Mouse (Mus musculus) heart, embryonic 14.5 days (tissue): ENCODE results near the gene Fgfr2. TPM values are rescaled to one million over a fixed set of nuclear protein-coding genes. Genes with fewer than 3 reads are reported as not detected.
A peak's percentile ranks its signal among the peaks of the same experiment; 100 is the strongest.

Source experiments
- ATAC-seq: fragments of 200-750 bp; cut with Nextera tagmentation; 2 replicates; pipeline ENCODE4 v1.8.0; 2017; ENCODE audit warnings: low read depth, moderate TSS enrichment; ENCODE audit not compliant: insufficient number of reproducible peaks, insufficient read depth, low FRiP score
- H3K27ac ChIP-seq, 2 experiments: fragments of 200-500 bp in 1 of 2; fragments of 300-500 bp in 1 of 2; sonication (generic) in 1 of 2; replicated peaks in 1 of 2; 2 replicates each; pipeline ENCODE4 v1.5.1; 2012 to 2014; ENCODE audit warnings: low read depth in 2 of 2, low read length in 2 of 2, control low read depth in 1 of 2, mild to moderate bottlenecking in 1 of 2, mixed read lengths in 1 of 2; ENCODE audit not compliant: control insufficient read depth in 1 of 2, insufficient read depth in 1 of 2
- H3K27me3 ChIP-seq: fragments of 300-500 bp; sonication (generic); 2 replicates; pipeline ENCODE4 v1.6.1; 2014; ENCODE audit warnings: mild to moderate bottlenecking, low read length, control low read depth; ENCODE audit not compliant: control insufficient read depth, insufficient read depth
- H3K36me3 ChIP-seq: fragments of 300-500 bp; sonication (generic); 2 replicates; pipeline ENCODE4 v1.6.1; 2014; ENCODE audit warnings: mild to moderate bottlenecking, control low read depth, low read length, mixed read lengths; ENCODE audit not compliant: control insufficient read depth, insufficient read depth
- H3K4me1 ChIP-seq, 2 experiments: fragments of 200-500 bp in 1 of 2; fragments of 300-500 bp in 1 of 2; sonication (generic) in 1 of 2; 2 replicates each; pipeline ENCODE4 v1.6.1; 2012 to 2014; ENCODE audit warnings: low read length in 2 of 2, control low read depth in 1 of 2, mixed read lengths in 1 of 2; ENCODE audit not compliant: control insufficient read depth in 2 of 2, insufficient read depth in 2 of 2
- H3K4me2 ChIP-seq: fragments of 300-500 bp; sonication (generic); 2 replicates; pipeline ENCODE4 v1.6.1; 2014; ENCODE audit warnings: mild to moderate bottlenecking, low read length
- H3K4me3 ChIP-seq, 2 experiments: fragments of 200-500 bp in 1 of 2; fragments of 300-500 bp in 1 of 2; sonication (generic) in 1 of 2; 2 replicates each; pipeline ENCODE4 v1.5.1; 2012 to 2014; ENCODE audit warnings: low read length in 2 of 2, mild to moderate bottlenecking in 2 of 2, control low read depth in 1 of 2, low read depth in 1 of 2, moderate library complexity in 1 of 2; ENCODE audit not compliant: control insufficient read depth in 1 of 2, insufficient read depth in 1 of 2
- H3K9ac ChIP-seq: fragments of 300-500 bp; sonication (generic); 2 replicates; pipeline ENCODE4 v1.6.1; 2014; ENCODE audit warnings: mild to moderate bottlenecking, low read length
- H3K9me3 ChIP-seq: fragments of 300-500 bp; sonication (generic); 2 replicates; pipeline ENCODE4 v1.6.1; 2016; ENCODE audit warnings: low read length, control low read depth; ENCODE audit not compliant: control insufficient read depth
- WGBS: fragments of 180-500 bp; shearing (Covaris S2); extraction: QIAGEN DNeasy Blood & Tissue Kit; methylation state at CpG from one replicate; pipeline ENCODE4 v1.1.7; 2014; 5-methylcytosine and 5-hydroxymethylcytosine counted together
- polyA plus RNA-seq: library from polyadenylated mRNA; unstranded; fragments of >200 nt; fragmentation: Nextera tagmentation; extraction: Ambion mirVana; gene quantifications from 2 replicates; pipeline ENCODE4 v1.2.1, GENCODE M21; 2014

Gene Fgfr2
- polyA plus RNA-seq, 1 experiment from 2014 or later, result 22.4 TPM

- H3K9me3 ChIP-seq, result no peaks in the 10 kb centered on the region
- no peaks in the 10 kb centered on the region for H3K36me3 ChIP-seq
- no peak overlapping the region for H3K9ac ChIP-seq
- H3K27me3 ChIP-seq, result no peaks in the 10 kb centered on the region
- 53% methylated on average over 6 of the region's 6 CpGs for WGBS
- H3K4me2 ChIP-seq, result no peak overlapping the region
- H3K4me1 ChIP-seq, result peaks cover 0 to 2% of the 10 kb centered on the region in 2 experiments; a peak in 1 of 4 replicates
- no peak overlapping the region for H3K27ac ChIP-seq
- ATAC-seq, result no peak
- H3K4me3 ChIP-seq, result no peak overlapping the region
These were observed 506.8 kb downstream of the Fgfr2 start for GRCm38 (mm10) chr7:132616391-132616790.

- Histone ChIP-seq H3K4me3 (no peak overlapping the region), H3K9me3 (no peaks in the 10 kb centered on the region), H3K4me2 (no peak overlapping the region), H3K4me1 (peaks cover 2 to 3% of the 10 kb centered on the region in 2 experiments; a peak in 2 of 4 replicates), H3K9ac (no peak overlapping the region), H3K27me3 (no peaks in the 10 kb centered on the region), H3K36me3 (no peaks in the 10 kb centered on the region), H3K27ac (no peak overlapping the region)
- WGBS, result 35% methylated on average over 3 of the region's 3 CpGs
- no peak for ATAC-seq
These were observed 507.8 kb downstream of the Fgfr2 start for GRCm38 (mm10) chr7:132615346-132615745.

GRCm38 (mm10) chr7:132611530-132611929, 511.6 kb downstream of the Fgfr2 start:
- ATAC-seq, result no peak
- Histone ChIP-seq H3K4me2 (no peak overlapping the region), H3K4me3 (no peak overlapping the region), H3K9me3 (no peaks in the 10 kb centered on the region), H3K36me3 (no peaks in the 10 kb centered on the region), H3K27me3 (0 out of 2 replicates have a peak, but pooled peaks cover 2% of the 10 kb centered on the region), H3K9ac (no peak overlapping the region), H3K4me1 (peaks cover 2 to 7% of the 10 kb centered on the region in 2 experiments), H3K27ac (no peak overlapping the region)
- 97% methylated on average over 8 of the region's 8 CpGs for WGBS

GRCm38 (mm10) chr7:132610468-132611318, 512.5 kb downstream of the Fgfr2 start, which contains the start of gene Lhpp:
Gene Lhpp, plus strand, starts transcription at chr7:132610638.
- Histone ChIP-seq H3K9me3 (no peaks in the 10 kb centered on the region), H3K36me3 (no peaks in the 10 kb centered on the region), H3K27me3 (0 out of 2 replicates have a peak, but pooled peaks cover 2% of the 10 kb centered on the region), H3K4me3 (peak within 1 kb of the TSS; percentile 58 to 60), H3K4me2 (peak within 1 kb of the TSS; percentile 66), H3K27ac (0 out of 4 replicates have a peak within 1 kb of the TSS, but pooled peaks of 1 of the 2 experiments have one; percentile 20), H3K4me1 (peaks cover 2 to 7% of the 10 kb centered on the region in 2 experiments), H3K9ac (peak within 1 kb of the TSS; percentile 58)
- ATAC-seq, result peak; percentile 78
- 7% methylated on average over 44 of the region's 44 CpGs for WGBS

GRCm38 (mm10) chr7:132608316-132609020, 514.7 kb downstream of the Fgfr2 start:
- 90% methylated on average over 4 of the region's 4 CpGs for WGBS
- H3K4me3 ChIP-seq, result no peak overlapping the region
- peaks cover 7% of the 10 kb centered on the region; the same call in 1 of the 2 replicates for H3K27me3 ChIP-seq
- peaks cover 0 to 7% of the 10 kb centered on the region in 2 experiments for H3K4me1 ChIP-seq
- no peak overlapping the region for H3K4me2 ChIP-seq
- H3K27ac ChIP-seq, result no peak overlapping the region
- no peak overlapping the region for H3K9ac ChIP-seq
- no peaks in the 10 kb centered on the region for H3K36me3 ChIP-seq
- ATAC-seq, result no peak
- H3K9me3 ChIP-seq, result no peaks in the 10 kb centered on the region

GRCm38 (mm10) chr7:132605689-132606088, 517.5 kb downstream of the Fgfr2 start:
- 56% methylated on average over 5 of the region's 5 CpGs for WGBS

GRCm38 (mm10) chr7:132604720-132605119, 518.4 kb downstream of the Fgfr2 start:
- Histone ChIP-seq H3K9me3 (no peaks in the 10 kb centered on the region), H3K36me3 (no peaks in the 10 kb centered on the region), H3K27ac (no peak overlapping the region), H3K9ac (no peak overlapping the region), H3K4me1 (peaks cover 0 to 4% of the 10 kb centered on the region in 2 experiments; a peak in 1 of 4 replicates), H3K27me3 (peaks cover 44% of the 10 kb centered on the region), H3K4me2 (no peak overlapping the region), H3K4me3 (no peak overlapping the region)
- ATAC-seq, result no peak
- 78% methylated on average over 4 of the region's 4 CpGs for WGBS

More at GRCm38 (mm10) chr7:132605689-132606088, 517.5 kb downstream of the Fgfr2 start:
- Histone ChIP-seq H3K4me2 (no peak overlapping the region), H3K9ac (no peak overlapping the region), H3K9me3 (no peaks in the 10 kb centered on the region), H3K36me3 (no peaks in the 10 kb centered on the region), H3K4me3 (no peak overlapping the region), H3K4me1 (peaks cover 0 to 5% of the 10 kb centered on the region in 2 experiments; a peak in 2 of 4 replicates), H3K27ac (no peak overlapping the region), H3K27me3 (peaks cover 34% of the 10 kb centered on the region)
- ATAC-seq, result no peak
